Mouse (Mus musculus) liver, postnatal 0 days (tissue): ENCODE data around the gene Bpgm.

ENCODE experiments used
- CTCF ChIP-seq: sonication (generic); IDR thresholded peaks from 2 replicates; pipeline ENCODE4 v1.5.1; 2016; ENCODE audit warnings: antibody characterized with exemption, low read depth
- EP300 ChIP-seq: IDR thresholded peaks from 2 replicates; pipeline ENCODE4 v1.6.1; 2016; ENCODE audit warnings: antibody characterized with exemption, low read depth, mild to moderate bottlenecking

DNA sequence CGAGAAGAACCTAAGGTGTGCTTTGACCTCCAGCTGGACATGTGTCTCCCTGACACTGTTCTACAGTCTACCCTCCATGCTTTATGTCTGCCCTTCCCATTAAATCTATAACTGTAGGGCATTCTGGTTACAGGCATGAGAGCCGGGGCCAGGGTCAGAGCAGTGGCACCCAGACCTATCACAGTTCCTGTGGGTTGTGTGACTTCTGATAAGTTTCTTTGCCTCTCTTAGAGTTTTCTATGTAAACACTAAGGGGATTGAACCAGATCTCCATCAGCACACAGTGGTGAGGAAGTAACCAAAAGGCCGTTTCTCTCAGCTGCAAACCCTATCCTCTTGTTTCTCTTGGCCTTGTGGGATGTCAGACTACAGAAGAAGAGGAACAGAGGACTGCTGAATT, 50.4 kb downstream of the Bpgm start:
- no peak for TF ChIP-seq CTCF
- no peak for TF ChIP-seq EP300
